In genomic region chr12:80150624-80151023, GRCm38 (mm10) we compare ENCODE assay signal across 9 mouse cellular contexts. TPM values are rescaled to one million over a fixed set of nuclear protein-coding genes. Genes with fewer than 3 reads are reported as not detected.
DNase-seq lines count a peak whose midpoint lies in the region; ATAC-seq and TF ChIP-seq lines count a peak whose summit lies in the region.
"Had no signal": no experiment of that assay in that cellular context is flagged by ENCODE, and none has a peak within 500 bp of the region (broad histone marks: within the 10 kb centered on the region; RNA-seq: fewer than 3 reads in every experiment).

No protein-coding gene starts in this region.

- no peak overlapping the region for H3K9ac ChIP-seq in heart, embryonic 13.5 days
- H3K9ac ChIP-seq in lung, embryonic 14.5 days: no peak overlapping the region
- no peak overlapping the region for H3K9ac ChIP-seq in forebrain, embryonic 14.5 days (ENCODE audit: low read length)
- H3K9ac ChIP-seq: limb, embryonic 12.5 days had no signal

- no peak for ATAC-seq in heart, embryonic 13.5 days (ENCODE audit: extremely low read depth, insufficient number of reproducible peaks, low FRiP score, low TSS enrichment)
- no peak for ATAC-seq in lung, embryonic 14.5 days (ENCODE audit: insufficient read depth)
- no peak for ATAC-seq in forebrain, embryonic 14.5 days

- 23% methylated on average over 8 of the region's 8 CpGs for WGBS in heart, embryonic 13.5 days
- 35% methylated on average over 8 of the region's 8 CpGs for WGBS in lung, embryonic 14.5 days
- 30% methylated on average over 8 of the region's 8 CpGs for WGBS in forebrain, embryonic 14.5 days

- no peak overlapping the region for H3K4me3 ChIP-seq in heart, embryonic 13.5 days
- H3K4me3 ChIP-seq in lung, embryonic 14.5 days (ENCODE audit: low read depth, low read length): no peak overlapping the region
- H3K4me3 ChIP-seq in forebrain, embryonic 14.5 days (ENCODE audit: low read depth, low read length): no peak overlapping the region
- H3K4me3 ChIP-seq: limb, embryonic 12.5 days had no signal

- no peak overlapping the region for H3K27ac ChIP-seq in heart, embryonic 13.5 days (replicated peaks)
- no peak overlapping the region for H3K27ac ChIP-seq in lung, embryonic 14.5 days (ENCODE audit: low read depth)
- no peak overlapping the region for H3K27ac ChIP-seq in forebrain, embryonic 14.5 days (ENCODE audit: low read depth, low read length)
- H3K27ac ChIP-seq: limb, embryonic 12.5 days had no signal

- TF ChIP-seq CTCF in lung, embryonic 14.5 days (IDR thresholded peaks at IDR 0.05; ENCODE audit: low read depth): no peak

- DNase-seq in heart, adult 18-20 months: no peak
- DNase-seq in ZHBTc4 (ENCODE audit: low read depth, low spot score): peak; percentile 94
- DNase-seq in heart, postnatal 10 days: peak; percentile 28 to 50
- peak; percentile 64 for DNase-seq in lung, embryonic 14.5 days
- DNase-seq in left cerebral cortex, adult 11 months (ENCODE audit: low spot score): no peak
- no peak for DNase-seq in layer of hippocampus, adult 9-11 months
- DNase-seq in forebrain, embryonic 14.5 days (ENCODE audit: low spot score): no peak

- H3K9me3 ChIP-seq in heart, embryonic 13.5 days: no peaks in the 10 kb centered on the region
- no peaks in the 10 kb centered on the region; the same call in 1 of the 2 replicates for H3K9me3 ChIP-seq in lung, embryonic 14.5 days (ENCODE audit: low read depth, low read length)
- 0 out of 2 replicates have a peak, but pooled peaks cover 4% of the 10 kb centered on the region for H3K9me3 ChIP-seq in forebrain, embryonic 14.5 days (replicated peaks; ENCODE audit: control insufficient read depth, low read length)

- H3K4me2 ChIP-seq in heart, embryonic 13.5 days: peak overlapping the region; percentile 46
- H3K4me2 ChIP-seq in lung, embryonic 14.5 days: no peak overlapping the region
- no peak overlapping the region for H3K4me2 ChIP-seq in forebrain, embryonic 14.5 days (ENCODE audit: low read length)
- H3K4me2 ChIP-seq: limb, embryonic 12.5 days had no signal

- H3K4me1 ChIP-seq in heart, embryonic 13.5 days: peaks cover 12% of the 10 kb centered on the region
- H3K4me1 ChIP-seq in lung, embryonic 14.5 days (ENCODE audit: insufficient read depth): peaks cover 5% of the 10 kb centered on the region
- H3K4me1 ChIP-seq in forebrain, embryonic 14.5 days (ENCODE audit: control insufficient read depth, insufficient read depth, low read length): no peaks in the 10 kb centered on the region

- intact Hi-C loops in heart, postnatal 10 days (cut with DNase I): loop anchor here (10.0 kb wide), 1 partner anchor 604 kb away; no protein-coding TSS in a partner anchor

- no peaks in the 10 kb centered on the region for H3K27me3 ChIP-seq in heart, embryonic 13.5 days (replicated peaks)
- H3K27me3 ChIP-seq in lung, embryonic 14.5 days (ENCODE audit: insufficient read depth, low read length): no peaks in the 10 kb centered on the region
- H3K27me3 ChIP-seq in forebrain, embryonic 14.5 days (replicated peaks; ENCODE audit: control insufficient read depth, insufficient read depth, low read length): no peaks in the 10 kb centered on the region
- H3K27me3 ChIP-seq: limb, embryonic 12.5 days had no signal

- no peaks in the 10 kb centered on the region for H3K36me3 ChIP-seq in heart, embryonic 13.5 days
- H3K36me3 ChIP-seq in lung, embryonic 14.5 days (ENCODE audit: insufficient read depth): no peaks in the 10 kb centered on the region
- no peaks in the 10 kb centered on the region for H3K36me3 ChIP-seq in forebrain, embryonic 14.5 days (ENCODE audit: control insufficient read depth, insufficient read depth, low read length)
- H3K36me3 ChIP-seq: limb, embryonic 12.5 days had no signal

RNA-seq across cellular contexts. Expression of gene Zfp36l1, which starts 37.8 kb away (rescaled TPM):
- 89.3 and 96.2 TPM in 2 replicates for polyA plus RNA-seq in heart, embryonic 13.5 days (2015; fragmentation: Nextera tagmentation; extraction: Ambion mirVana)
- total RNA-seq in heart, adult 18-20 months (2021): 10 to 100 TPM; 84.9 to 91.1 TPM
- total RNA-seq in heart, postnatal 10 days (2021): 100 to 1,000 TPM; 126 to 152 TPM
- polyA plus RNA-seq in lung, embryonic 14.5 days (2014; fragmentation: Nextera tagmentation; extraction: Ambion mirVana): 190 and 192 TPM in 2 replicates
- 39.7 and 45.5 TPM in 2 replicates for polyA plus RNA-seq in forebrain, embryonic 14.5 days (2014; fragmentation: Nextera tagmentation; extraction: Ambion mirVana)

Comparison
In these comparisons a context has a peak if more than half of its experiments do, and no peak if none do; other contexts are left out.
1. DNase-seq: peak in ZHBTc4 (single experiment), heart, postnatal 10 days (2 of 2) and lung, embryonic 14.5 days (single experiment); none in heart, adult 18-20 months (0 of 2), left cerebral cortex, adult 11 months (single experiment), layer of hippocampus, adult 9-11 months (single experiment) and forebrain, embryonic 14.5 days (single experiment).